Mouse (Mus musculus) inflammation-experienced regulatory T-cells, adult 6 months (primary cell): ENCODE results near the gene Eng. TPM values are rescaled to one million over a fixed set of nuclear protein-coding genes. Genes with fewer than 3 reads are reported as not detected.

Experiments
- ATAC-seq: one replicate; pipeline ENCODE4 v1.8.0; 2017
- polyA plus RNA-seq, 3 experiments: library from polyadenylated mRNA; unstranded; fragments of 100-300 nt; shearing (Covaris generic); gene quantifications; one replicate each; pipeline ENCODE4 v1.2.1; 2017

Gene Eng
- polyA plus RNA-seq, 3 experiments from 2014 or later, result not detected

DNA sequence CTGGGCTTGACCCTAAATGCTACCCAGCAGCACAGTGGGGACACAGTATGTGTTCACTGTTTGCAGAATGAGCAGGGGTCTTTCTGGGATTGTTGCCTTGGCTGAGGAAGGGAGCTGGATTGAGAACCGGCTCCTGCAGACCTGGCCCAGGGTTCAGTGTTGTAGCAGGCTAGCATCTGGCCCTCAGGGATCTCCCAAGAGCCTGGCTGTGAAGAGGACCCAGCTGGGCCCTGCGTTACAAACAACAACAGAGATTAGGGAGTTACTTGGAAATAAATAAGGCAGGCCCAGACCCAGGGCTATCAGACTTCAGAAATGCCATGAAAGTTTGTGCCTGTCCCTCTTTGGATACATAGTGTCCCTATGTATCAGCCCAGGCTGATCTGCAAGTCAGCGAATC, 748 bp upstream of the Eng start:
- ATAC-seq, result no peak

DNA sequence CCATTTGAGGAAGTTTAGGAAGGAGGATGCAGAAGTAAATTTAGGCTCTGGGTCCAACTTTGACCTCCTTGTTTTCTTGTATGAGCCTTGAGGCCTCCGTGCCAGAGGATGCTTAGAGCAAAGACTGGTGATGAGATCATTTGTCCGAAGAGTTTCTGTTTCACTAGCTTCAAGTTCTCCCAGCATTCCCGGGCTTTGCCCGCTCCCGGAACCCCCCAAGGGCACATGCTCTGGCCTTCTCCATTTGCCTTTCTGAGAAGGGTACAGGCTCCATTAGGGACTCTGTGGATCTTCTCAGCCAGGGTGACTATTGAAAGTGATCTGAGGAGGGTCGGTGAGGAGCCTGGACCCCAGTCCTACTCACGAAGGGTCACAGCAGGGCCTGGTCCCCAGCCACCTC, 971 bp downstream of the Eng start:
- no peak for ATAC-seq

DNA sequence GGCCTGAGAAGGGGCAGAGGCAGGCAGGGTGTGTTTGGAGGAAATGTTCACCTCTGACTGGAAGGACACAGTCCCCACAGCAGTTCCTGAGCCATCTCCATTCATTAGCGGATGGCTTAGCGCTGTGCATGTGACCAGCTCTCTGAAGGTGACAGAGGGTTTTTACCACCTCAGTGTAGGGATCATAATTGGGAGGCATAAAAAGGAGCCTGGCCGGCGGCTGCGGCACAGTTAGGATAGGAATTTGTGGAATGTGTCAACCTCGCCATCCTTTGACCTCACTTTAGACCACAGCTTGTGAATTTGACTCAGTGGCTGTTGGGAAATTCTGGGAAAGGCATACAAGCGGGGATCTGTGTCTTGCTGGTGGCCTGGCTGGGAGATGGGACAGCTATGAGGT, 7.4 kb downstream of the Eng start:
- no peak for ATAC-seq

DNA sequence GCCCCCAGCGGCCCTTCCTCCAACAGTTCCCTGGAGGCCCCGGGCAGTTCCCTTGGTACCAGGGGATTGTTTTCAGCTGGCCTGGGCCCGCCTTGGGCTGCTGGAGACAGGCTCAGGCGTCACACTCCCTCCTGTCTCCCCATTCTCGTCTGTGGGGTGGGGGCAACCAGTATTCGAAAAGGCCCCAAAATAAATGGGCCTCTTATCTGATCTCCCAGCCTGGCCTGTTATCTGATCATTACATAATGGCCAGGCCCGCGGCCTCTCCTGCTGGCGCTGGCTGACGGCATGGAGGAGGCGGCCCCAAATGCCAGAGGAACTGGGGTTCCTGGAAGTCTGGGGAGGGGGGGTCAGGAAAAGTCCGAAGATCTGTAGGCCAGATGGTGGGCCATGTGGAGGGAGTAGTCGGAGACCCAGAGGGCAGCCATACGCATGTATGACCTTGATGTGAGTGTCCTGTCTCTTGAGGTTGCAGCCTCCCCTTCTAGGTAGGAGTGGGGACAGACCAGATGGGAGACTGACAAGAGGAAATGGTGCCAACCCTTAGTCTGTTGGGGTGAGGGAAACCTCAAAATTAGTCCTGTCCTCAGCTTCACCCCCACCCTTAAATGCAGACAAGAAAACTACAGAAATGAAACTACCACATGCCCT, 8.5 kb downstream of the Eng start:
- ATAC-seq, result no peak

DNA sequence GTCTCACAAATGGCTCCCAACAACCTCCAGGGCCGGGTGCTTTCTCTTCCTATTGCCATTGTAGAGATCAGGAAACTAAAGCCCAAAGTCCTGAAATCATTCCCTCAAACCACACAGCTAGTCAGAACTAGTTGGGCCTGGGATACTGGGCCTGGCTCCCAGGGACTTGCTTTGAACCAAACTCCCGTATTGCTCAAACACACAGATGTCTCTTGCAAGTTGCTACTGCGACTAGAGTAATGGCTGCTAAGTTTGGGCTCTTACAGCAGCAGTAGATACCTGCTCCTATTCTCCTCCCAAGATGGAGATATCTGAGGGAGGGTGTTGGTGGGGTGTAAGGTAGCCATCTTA, 9.0 kb downstream of the Eng start:
- no peak for ATAC-seq

DNA sequence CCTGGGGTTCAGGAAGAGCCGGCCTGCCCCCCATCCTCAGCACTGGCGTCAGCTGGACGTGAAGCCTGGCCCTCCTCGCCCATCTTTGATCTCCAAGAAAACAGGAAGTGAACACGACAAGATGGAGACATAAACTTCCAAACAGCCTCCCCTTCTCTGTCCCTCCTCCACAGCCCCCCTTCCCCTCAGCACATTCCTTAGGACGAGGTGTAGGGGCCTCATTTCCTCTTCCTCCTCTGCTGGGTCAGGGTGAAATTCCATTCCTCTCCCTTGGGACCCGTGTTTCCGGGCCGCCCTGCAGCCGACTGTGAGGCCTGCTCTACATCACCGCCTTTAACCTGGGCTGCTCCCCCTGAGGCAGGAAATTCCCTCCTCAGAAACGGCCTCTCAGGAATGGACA, 9.4 kb downstream of the Eng start:
- no peak for ATAC-seq

DNA sequence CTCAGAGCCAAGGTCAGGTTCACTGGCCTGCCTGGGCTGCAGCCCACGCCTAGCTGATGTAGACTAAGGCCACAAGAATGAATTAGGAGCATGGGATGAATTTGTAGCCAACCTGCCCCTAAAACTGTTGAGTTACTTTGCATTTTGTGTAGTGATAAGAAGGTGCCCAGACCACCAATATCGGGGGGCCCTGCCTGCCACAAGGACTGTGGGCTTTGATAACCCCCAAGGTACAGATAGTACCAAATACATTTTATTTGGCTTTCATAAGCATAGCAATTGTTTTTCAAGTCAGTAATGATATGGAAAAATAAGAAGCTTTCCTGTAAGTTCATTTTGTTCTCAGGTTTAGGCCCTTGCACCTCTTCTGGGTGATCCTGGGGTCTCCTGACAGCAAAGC, 12.5 kb downstream of the Eng start:
- no peak for ATAC-seq

DNA sequence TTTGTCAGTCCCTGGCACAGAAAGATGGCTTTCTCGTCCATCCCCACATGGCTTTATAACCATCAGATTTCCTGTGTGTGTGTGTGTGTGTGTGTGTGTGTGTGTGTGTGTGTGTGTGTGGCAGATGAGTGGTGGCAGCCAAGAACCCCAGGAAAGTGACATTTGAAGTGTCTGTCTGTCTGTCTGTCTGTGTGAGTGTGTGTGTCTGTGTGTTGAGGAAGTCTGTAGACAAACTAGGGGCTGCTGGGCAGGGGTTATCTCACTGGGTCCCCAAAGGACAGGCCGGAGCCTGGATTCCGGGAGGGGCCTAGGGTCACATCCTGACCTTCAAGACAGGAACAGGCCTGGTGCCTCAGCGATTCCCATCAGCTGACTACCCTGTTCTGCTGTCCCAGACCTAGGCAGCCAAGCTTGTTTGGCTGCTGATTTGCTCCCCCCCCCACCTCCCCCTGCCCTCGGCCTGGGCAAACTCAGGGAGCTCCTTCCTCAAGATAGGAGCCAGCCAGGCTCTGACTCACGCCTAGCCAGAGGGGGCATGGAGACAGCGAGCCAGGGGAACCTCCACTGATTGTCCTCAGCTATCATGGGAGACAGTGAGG, 15.2 kb downstream of the Eng start:
- no peak for ATAC-seq

DNA sequence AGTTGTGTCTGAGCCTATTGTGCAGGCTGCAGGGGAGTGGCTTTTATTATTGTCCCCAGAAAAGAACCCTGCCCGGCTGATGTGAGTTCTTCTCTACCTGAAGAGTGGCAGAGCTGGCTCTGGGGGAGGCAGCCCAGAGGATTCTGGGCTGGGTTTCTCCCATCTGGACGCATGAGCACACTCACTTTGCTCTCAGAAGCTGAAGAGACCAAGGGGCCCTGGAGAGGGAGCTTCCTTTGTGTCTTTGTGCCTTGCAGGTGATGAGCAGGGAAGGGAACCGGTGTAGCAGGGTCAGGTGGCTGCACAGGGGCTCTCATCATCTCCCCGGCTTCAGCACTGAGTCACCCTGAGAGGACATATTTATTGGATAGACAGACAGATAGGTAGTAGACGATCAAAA, 15.9 kb downstream of the Eng start:
- ATAC-seq, result no peak

DNA sequence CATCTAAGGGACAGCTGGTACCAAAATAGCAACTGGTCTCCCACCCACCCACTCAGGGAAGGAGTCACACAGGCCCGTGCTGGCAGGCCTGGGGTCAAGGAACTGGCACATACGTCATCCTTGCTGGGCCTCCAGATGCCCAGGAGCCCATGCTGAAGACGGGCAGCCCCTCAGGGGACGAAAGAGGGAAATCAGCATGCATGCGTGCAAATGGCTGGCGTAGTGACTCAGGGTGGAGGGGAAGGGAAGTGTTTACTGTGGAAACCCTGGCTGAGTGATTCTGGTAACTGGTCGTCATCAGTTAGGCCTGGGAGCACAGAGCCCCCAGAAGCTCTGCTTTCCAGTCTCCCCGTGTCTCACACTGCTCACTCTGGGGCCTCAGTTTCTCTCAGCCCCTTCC, 18.9 kb downstream of the Eng start:
- no peak for ATAC-seq

DNA sequence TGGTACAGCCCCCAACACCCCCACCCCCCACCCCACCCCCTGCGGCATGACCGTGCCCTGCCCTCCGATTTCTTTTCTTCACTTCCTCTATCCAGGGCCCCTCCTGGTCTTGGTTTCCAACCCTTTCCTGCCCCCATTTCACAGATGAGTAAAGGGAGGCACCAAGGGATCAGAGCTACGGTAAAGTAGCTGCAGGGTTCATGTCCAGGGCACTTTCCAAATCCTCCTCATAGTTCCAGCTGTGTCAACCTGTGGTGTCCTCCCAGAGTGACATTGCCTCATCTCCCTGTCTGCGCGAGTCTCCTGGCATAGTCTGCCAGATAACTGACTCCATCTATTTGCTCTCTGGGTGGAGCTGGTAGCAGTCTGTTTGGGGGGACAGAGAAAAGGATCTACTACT, 19.5 kb downstream of the Eng start:
- ATAC-seq, result no peak

DNA sequence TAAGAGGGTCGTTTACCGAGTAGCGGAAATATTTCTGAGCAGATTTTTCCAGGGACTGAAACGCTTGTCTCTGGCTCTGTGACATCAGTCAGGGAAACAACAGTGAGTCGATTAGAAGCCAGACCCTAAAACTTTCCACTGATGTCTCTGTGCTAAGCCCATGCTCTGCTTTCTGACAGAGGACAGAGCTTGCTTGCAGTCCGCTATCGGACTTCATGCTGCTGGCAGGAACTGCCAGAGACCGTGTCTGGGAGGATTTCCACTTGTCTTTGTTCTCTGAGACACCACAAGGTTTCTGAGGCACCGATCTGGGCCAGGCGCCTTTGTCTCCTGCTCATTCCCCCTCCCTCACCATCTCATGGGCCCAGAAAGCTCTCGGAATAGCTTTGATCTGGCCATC, 21.4 kb downstream of the Eng start:
- ATAC-seq, result no peak

DNA sequence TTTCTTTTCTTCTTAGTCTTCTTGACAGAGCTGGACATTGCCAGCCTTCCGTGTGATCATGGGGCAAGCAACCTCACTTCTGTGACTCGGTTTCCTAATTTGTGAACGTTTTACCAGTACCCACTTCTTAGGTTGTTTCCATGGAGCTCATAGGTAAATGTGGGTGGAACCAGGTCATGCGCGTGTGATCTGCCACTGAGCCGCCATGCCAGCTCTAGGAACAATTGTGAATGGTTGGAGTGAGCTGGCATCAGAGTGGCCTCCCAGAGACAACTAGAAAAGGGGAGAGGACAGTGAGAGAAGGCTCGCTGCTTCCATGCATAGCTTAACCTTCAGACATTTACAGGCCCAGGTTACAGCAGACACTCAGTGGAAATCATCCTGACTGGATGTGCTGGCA, 21.8 kb downstream of the Eng start:
- ATAC-seq, result no peak

DNA sequence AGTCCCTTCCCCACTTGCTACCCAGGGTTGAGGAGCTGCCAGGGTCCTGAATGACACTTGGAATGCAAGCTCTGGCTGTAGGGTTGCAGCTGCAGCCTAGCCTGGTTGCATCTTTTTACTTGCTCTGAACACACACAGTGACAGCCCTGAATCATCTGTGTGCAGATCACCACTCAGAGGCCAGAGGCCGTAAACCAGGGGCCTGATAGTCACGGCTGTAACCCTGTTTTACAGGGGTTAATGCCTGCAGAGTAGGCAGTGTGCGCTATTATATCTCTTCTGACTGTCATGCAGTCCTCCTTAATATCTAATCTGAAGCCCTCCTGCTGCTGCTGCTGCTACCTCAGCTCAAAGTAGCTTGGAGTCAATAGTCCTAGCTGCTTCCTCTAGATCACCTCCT, 23.5 kb downstream of the Eng start:
- ATAC-seq, result no peak

DNA sequence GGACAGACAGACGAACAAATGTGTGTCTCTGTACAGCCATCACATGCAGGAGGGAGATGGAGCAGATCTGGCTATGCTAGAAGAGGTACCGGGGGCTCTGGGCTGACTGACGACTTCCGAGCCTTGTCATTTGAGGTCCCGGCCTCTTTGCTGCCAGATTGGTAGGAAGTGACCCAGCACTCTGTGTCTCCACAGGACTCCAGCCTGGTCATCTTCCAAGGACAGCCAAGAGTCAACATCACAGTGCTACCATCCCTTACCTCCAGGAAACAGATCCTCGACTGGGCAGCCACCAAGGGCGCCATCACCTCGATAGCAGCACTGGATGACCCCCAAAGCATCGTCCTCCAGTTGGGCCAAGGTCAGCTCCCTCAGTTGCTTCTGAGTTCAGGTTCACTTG, 24.8 kb downstream of the Eng start:
- no peak for ATAC-seq

DNA sequence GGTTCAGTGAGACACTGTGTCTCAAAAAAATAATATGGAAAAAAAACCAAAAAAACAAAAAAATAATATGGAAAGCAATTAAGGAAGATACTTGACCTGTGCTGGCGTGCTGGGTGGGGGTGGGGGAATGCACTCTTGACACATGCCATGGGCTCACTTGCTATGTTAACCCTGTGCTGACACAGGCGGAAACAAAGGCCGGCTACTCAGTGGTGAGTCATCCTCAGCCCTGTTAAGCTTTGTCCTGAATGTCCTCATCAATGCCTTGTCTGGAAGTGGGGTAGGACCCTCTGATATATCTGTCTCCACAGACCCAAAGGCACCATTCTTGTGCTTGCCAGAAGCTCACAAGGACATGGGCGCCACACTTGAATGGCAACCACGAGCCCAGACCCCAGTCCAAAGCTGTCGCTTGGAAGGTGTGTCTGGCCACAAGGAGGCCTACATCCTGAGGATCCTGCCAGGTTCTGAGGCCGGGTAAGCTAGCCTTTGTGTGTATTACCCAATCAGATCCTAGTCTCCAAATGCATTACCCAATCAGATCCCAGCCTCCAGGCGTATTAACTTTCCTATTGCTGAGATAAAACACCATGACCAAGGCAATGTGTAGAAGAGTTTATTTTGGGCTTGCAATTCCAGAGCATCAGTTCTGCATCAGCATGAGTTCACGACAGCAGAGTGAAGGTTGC, 25.7 kb downstream of the Eng start:
- no peak for ATAC-seq

DNA sequence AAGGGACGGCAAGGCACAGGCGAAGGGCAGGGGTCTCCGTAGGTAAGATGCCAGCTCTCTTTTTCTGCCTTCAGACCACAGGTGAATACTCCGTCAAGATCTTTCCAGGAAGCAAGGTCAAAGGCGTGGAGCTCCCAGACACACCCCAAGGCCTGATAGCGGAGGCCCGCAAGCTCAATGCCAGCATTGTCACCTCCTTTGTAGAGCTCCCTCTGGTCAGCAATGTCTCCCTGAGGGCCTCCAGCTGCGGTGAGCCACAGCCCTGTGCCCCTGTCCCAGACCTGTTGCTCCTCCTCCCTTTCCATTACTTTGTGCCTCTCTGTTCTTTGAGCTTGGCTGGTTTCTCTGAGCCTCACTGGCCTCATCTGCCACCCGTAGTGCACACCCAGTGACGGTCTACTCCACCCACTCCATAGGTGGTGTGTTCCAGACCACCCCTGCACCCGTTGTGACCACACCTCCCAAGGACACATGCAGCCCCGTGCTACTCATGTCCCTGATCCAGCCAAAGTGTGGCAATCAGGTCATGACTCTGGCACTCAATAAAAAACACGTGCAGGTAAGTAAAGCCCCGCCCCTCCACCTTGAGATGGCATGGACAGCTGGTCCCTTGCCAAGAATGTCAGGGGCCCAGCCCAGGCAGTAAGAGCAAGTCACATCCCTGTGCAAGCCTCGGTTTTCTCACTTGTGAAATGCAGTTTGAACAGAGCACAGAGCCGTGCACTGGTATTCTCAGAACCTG, 27.0 kb downstream of the Eng start:
- ATAC-seq, result no peak

DNA sequence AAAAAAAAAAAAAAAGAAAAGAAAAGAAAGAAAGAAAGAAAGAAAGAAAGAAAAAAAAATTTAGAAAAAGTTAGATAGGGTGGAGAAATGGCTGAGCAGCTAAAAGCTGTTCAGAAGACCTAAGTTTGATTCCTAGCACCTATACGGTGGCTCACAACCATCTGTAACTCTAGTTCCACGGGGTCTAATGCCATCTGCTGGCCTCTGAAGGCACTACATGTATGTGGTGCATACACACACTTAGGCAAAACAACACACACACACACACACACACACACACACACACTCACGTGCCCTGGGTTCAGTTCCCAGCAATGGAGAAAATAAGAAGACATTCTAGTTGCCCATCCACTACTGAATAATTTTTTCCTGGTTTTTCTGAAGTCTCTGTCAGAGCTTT, 30.4 kb downstream of the Eng start:
- ATAC-seq, result no peak

DNA sequence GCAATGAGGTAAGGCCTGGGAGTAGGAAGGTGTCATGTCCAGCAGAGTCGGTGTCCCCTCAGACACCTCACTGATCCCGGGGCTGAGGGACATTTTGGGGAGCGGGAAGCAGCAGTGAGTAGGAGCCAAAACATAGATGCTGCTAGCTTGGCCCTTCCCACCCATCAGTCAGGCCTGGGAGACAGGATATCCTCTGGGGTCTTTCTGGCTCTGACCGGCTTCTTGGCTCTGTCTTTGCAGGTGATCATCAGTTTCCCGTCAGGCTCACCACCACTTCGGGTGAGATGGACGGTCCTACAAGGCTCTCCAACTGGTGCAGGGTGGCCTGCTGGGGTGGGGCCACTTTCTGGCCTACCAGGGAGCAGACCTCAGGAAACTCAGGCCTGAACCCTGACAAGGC, 31.3 kb downstream of the Eng start:
- no peak for ATAC-seq

DNA sequence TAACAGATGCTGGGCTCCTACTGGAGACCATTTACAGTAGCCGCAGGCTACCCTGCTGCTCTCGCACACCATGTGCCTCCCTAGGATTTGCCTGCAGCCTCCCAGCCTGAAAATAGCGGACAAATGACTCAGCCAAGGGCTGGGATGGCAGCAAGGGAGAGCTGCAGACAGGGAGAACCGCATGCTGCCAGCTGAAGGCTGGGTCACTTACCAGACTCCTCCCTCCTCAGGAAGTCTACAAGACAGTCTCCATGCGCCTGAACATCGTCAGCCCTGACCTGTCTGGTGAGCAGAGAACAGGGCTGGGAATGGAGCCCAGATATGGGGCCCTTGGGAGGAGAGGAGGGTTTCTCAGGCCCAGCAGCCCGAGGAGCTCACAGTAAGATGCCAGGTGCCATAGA, 33.7 kb downstream of the Eng start:
- no peak for ATAC-seq

DNA sequence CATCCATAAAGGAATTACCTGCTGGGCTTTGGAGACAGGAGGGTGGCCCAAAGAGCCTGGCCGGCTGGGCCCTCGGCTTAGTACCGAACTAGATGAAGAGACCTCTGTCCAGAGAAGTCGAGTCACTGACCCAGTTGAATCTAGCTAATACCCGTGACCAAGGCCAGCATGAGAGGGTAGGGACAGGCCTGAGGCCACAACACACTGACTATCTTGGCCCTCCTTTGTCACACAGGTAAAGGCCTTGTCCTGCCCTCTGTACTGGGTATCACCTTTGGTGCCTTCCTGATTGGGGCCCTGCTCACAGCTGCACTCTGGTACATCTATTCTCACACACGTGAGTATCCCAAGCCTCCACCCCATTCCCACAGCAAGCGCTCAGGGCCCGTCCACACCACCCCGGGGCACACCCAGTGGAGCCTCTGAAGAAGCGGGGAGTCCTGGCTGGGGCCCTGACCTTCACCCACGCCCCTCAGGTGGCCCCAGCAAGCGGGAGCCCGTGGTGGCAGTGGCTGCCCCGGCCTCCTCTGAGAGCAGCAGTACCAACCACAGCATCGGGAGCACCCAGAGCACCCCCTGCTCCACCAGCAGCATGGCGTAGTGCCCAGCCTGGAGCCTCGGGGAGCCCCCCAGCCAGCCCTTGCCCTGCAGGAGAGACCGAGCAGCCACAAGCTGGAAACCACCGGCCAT, 34.7 kb downstream of the Eng start:
- no peak for ATAC-seq

DNA sequence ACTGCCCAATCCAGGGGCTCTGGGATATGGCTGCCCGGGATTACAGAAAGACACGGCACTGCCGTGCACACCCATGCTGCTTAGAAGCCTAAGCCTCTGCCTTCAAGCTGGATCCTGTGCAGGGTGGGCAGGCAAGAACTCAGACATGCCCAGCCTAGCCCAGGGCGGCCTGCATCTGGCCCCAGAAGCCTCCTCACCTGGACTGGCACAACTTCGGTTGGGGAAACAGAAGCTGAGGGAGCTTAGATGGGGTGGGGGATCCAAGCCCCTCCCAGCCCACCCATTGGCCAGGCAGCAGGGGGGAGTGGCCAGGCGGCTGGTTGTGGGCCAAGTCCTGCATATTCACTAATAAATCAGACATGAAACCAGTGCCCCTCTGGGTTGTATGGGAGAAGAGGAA, 35.4 kb downstream of the Eng start:
- ATAC-seq, result no peak

DNA sequence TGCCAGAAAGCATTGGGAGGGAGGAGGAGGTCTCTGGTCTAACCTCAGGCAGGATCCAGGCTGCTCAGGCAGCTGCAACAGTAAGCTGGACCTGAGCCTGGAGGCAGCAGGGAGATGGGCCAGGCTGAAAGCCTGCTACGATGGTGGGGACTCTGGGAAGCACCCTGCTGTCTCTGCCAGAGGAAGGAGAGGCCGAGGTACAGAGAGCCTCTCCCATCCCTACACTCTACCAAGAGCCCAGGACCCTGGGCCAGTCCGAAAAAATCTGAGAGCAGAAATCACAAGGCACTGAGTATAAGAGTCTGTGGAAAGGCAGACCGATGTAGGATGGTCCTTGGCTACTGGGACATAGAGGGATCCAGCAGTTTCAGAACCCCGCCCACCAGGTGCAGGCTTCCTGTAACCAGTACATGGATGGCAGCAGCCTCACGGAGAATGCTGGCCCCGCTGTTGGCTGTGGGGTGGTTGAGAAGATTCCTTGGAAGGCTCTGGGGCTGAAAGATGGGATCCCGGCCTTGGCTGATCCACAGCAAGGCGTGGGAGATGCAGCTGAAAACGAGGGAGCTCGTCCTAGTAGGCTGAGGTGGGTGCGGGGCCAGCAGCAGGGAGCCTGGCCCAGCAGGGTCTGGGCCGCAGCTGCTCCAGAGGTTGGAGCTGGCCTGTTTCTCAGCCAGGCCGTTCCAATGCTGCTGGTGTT, 36.5 kb downstream of the Eng start:
- no peak for ATAC-seq
